Mouse (Mus musculus): ENCODE data around the gene Cdc42ep3.

The Cdc42ep3 gene

DNA sequence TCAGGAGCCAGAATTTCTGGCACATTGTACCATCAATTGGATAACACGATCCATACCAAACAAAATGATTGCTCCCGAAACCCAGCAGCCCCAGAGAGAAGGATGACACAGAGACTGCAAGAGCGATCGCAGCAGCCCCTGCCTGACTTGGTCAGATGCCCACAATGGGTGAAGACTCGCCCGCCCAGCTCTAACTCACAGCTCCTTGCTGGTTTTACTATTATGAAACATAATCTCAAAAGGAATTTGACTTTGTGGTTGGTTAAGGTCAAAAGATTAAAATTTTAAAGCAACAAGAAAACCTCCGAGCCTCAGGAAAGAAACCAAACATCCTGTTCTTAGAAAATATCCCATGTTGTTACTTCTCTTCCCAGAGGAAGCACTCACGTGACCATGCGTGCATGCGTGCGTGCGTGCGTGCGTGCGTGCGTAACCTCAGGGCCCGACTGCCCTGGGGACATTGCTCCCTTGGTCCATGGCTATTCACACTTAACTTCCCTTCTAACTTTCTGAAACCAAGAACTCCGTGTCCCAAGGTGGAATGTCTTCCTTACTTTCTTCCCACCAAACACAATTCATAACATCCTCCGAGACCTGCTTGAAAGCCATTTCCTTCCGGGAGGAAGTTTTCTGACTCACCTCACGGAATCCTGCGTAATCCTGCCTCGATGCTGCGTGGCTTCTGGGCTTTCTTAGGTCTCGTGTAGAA, 9.7 kb downstream of the Cdc42ep3 start:
- intact Hi-C loops (cut with DNase I) = no loop called here

DNA sequence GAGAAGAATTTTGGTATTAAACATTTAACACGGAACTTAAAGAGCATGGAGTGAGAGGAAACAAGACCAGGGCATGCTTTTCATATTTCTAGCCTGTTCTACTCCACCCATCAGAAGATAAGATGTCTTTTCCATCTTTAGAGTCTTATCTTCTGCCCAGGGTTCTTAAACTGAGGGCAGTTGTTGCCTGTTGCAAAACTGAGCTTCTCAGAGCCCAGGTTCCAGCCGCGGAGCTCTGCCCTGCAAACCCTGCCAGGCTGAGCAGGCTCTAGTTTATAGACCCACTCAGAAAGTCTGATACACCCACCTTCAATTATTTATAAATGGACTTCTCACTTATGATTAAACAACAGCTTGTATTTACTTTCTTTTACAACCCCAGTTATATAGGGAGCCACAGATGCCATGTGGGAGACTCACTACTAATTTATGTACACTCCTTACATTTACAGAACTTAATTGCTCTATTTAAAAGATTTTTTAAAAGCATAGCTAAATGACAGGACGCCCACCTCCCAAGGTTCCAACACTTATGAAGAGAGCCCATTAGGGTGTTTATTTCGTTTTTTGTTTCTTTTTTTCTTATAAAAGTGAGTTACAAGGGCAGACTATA, 11.5 kb downstream of the Cdc42ep3 start:
- intact Hi-C loops (cut with DNase I) = no loop called here

DNA sequence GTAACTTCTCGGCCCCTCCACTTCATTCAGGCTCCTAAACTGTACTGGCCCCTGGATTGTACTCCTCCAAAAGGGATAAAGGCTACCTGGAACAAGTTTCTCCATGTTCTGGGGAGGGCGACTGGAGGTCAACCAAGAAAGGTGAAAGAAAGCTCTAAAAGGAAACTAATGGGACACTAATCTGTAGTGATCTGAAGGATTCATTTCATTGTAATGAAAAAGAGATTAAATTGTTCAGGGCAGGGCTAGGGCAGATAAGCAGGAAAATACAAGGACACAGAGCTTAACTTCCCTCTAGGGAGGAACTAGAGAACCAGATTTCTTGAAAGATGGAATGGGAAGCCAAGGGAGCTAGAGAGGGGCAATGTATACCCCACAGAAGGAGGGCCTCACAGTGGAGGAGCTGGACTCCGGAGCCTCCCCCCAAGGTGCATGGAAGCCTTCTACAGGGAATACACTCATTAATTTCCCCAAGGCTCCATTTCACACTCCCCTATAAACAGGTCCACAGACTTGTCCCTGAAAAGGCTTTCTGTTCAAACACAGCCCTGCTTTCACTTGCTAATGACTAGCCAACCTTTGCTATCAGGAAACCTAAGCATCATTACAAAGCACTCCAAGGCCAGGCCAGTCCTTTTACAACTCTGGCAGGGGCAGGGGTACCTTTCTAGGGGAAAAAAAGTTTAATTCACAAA, 12.1 kb downstream of the Cdc42ep3 start:
- intact Hi-C loops (cut with DNase I) = no loop called here

DNA sequence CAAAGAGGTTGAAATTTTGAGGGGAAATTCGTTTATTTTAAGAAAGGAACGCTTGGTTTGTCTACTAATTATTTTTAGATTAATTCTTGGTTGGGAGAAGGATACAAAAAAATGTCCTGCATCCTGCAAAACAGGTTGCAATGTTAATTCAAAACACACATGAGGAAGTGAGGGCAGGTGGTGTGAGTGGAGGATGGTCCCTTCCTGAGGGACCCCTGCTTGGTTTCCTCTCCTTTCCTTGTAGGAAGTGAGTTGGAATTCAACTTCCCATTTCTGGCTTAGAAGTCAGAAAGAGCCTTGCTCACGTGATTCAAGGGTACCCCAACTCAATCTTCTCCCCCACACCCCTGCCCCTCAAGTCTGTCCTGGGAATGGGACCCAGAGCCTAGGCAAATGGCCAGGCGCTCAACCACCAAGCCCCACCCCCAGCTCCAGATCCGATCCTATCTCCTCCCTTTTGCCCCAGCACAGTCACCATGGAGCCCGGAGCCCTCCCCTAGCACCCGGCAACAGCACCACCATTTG, 12.9 kb downstream of the Cdc42ep3 start:
- intact Hi-C loops (cut with DNase I) = no loop called here

DNA sequence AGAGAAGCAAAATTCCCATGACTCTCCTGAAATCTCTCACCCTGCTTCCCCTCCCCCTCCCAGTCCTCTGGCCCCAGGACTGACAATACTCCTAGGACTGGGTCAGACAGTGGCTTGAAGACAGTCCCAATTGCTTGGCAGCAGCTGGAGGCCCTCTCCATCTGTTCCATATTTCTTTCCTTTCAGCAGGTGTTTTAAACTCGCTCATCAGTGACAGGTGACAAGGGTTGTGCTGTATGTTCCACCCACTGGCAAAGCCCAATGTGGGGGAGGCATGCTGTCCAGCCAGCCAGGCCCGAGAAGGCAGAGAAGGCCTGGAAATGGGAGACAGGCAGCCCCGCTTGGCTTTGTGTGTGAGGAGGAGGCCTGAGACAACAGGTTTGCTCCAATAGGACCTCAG, 17.4 kb downstream of the Cdc42ep3 start:
- intact Hi-C loops (cut with DNase I) = no loop called here

DNA sequence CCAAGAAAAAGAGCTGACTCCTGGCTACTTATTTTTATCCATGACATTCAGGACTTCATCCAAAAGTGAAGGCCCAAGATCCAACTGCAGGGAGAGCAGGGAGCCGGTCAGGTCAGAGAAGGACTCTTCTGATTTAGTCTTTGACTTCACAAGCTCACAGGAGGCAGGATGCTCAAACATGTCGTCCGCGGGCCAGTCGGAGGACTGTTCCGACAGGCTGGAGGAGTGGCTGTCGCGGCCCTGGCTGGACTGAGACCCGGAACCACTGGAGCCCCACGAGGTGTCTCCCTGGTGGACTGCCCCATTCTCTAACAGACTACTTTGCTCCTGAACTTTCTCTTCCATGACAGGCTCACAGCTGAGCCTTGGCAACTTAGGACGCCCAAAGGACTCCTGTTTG, 20.2 kb downstream of the Cdc42ep3 start:
- intact Hi-C loops (cut with DNase I) = no loop called here

DNA sequence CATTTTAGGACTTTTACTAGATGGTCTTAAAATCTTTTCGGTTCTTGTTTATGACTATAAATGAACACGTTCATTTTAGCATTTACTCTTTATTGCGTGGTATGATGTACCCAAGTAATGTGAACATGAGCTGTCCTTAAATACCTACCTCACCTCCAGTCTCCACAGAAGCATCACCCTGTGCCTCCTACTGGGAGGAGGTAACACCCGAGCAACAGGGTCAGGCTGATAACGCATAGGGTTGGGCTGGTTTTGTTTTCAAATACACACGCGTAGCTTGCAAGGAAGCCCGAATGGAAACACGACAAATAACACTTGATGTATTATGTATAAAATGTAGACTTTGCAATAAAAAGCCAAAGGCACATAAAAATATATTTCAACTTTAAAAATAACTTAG, 21.2 kb downstream of the Cdc42ep3 start:
- intact Hi-C loops (cut with DNase I) = no loop called here

DNA sequence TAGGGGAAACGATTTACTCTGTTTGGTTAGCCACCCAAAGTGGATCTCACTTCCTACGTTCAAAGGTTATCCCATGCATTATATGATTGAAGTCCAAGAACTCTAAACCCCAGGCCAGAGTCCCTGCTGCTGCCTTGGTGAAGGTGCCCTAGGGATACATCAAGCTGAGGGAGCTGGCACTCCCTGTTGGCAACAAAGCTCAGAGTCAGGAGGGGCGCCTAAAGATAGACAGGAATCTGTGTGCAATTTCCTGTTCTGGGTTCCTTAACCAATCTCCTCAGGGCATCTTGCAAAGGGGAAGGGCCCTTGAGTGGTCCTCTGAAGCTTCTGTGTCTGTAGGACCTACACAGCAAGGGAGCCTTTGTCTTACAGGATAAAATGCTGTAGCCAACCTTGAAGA, 22.0 kb downstream of the Cdc42ep3 start:
- intact Hi-C loops (cut with DNase I) = no loop called here

DNA sequence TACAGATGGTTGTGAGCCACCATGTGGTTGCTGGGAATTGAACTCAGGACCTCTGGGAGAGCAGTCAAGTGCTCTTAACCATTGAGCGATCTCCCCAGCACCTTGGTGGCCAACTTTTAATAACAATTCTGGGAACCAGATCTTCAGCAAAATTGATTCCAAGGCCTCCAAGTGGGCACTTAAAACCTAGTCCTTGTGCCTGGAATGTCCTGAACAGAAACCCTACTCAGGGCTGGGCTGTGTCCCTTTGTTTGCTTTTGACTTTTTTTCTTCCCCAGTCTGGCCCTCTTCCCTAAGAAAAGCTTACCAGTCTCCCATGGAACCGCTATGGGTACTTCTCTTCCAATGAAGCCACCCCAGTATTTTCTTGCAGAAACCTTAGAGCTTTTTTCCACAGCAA, 24.5 kb downstream of the Cdc42ep3 start:
- intact Hi-C loops (cut with DNase I) = no loop called here

DNA sequence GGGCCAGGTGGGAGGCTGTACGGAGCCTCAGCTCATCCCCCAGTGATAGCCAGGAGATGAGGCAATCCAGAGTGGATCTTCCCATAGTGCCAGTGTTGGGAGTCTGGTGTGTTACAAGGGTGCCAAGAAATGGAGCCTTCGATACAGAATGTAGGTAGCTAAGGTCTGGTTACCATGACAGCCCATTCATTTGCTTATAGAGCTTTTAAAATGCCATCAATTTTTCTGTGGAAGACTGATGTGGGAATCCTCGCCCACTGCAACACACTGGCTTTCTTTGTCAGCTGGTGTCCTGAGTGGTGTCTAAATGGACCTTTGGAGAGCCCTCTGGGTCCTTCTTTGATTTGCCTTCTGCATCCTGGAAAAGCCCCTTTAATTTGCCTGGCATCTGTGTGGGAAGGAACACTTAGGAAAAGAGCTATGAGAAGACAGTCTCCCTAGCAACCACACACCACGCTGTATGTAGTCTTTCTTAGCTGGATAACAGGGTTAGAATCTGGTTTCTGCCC, 28.0 kb downstream of the Cdc42ep3 start:
- intact Hi-C loops (cut with DNase I) = no loop called here

DNA sequence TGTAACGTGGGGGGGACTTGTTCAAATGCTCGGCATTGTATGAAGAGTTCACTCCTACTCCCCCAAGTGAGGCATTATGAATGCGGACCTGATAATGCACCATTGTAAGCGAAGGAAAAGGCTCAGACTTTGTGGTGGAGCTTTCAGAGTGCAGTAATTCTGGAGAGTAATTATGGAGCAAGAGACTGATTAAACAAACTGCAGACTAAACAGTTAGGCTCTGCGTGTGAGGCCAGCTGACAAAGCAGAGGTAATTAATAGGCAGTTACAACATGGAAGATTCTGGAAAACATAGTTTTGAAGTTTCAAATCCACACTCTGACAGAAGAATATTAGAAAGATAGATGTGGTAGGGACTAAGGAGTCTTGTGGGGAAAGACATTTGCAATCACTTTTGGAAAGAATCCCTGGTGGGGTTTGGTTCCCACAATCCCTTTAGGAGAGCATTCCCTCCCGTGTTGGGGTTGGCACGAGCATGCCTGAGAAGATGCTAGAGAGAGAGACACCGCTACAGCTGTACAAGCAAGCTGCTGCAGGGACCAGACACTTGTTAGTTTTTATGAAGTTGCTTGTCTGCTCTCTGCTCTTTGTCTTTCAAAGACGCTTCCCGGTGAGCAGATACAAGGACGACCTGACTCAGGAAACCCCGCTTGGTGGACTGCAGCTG, 37.7 kb downstream of the Cdc42ep3 start:
- intact Hi-C loops (cut with DNase I) = no loop called here

DNA sequence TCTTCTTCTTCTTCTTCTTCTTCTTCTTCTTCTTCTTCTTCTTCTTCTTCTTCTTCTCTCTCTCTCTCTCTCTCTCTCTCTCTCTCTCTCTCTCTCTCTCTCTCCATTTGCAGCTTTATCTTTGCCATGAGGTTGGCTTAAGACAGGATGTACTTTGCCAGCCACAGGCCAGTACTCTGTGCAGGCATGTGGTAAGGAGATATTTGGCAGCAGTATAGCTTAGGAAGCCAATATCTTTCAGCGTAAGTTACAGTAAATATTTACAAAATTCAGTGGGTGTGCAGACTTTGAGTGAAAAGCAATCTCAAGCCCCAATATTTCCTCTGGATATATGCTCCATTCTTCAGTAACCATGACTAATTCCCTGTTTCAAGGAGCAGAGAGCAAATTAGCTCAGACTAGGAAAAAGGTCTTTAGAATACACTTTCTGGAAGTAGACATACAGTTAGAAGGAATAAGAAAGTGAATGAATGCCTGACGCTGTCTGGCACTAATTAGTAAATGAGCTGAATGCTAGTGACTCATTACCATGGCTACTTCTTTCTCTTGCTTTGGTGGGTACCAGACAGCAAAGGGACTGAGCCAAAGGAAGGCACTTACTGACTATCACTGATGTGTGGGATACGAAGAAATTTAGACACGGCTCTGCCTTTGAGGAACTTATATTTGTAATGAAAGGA, 39.3 kb downstream of the Cdc42ep3 start:
- intact Hi-C loops (cut with DNase I) = no loop called here

DNA sequence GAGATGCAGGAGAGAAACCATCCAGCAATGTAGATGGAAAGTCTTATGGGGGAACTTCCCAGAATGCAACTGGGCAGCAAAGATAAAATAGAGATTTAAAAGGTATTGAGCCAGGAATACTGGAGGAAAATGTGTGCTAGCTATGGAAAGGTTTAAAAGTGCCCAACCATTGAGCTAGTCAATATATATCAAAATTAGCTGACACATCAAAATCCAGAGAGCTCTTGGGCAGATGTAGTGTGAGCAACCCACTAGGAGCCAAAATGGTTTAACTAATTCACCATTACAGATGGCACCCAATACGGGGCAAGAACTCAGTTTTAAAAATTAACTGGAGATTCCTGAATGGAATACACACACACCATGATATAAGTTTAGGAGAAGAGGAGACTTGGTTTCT, 44.4 kb downstream of the Cdc42ep3 start:
- intact Hi-C loops (cut with DNase I) = no loop called here

DNA sequence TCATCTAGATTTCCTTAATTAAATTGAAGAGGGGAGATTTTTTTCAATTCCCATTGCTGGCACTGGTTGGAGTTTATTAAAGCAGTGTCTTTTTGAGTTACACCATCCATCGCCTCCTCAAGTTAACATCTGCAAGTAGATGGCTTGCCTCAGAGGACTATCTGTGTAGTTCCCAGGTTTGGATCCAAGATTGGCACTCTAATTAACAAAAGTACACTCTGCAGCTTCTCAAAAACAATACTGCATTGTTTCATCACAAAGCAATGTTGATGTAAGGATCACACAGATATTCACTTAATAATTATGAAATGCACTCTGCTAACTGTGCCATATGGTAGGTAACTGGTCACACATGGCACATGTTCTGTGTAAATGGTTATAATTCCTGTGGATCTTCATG, 45.4 kb downstream of the Cdc42ep3 start:
- intact Hi-C loops (cut with DNase I) = no loop called here

DNA sequence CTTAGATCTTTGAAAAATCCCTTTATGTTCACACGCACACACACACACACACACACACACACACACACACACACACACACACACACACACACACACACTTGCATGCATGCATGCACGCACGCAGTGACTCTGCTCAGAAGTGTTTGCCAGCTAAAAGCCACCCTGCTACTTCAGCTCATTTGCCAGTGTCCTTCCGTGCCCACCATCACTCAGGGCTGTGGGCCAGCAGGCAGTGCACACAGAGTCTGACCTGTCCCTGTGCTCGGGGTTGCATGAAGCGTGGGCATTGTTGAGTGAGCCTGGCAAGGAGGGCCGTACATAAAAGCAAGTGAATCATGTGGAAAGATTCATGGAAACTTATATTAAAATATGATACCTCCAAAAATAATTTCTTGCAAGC, 49.2 kb downstream of the Cdc42ep3 start:
- intact Hi-C loops (cut with DNase I) = no loop called here

DNA sequence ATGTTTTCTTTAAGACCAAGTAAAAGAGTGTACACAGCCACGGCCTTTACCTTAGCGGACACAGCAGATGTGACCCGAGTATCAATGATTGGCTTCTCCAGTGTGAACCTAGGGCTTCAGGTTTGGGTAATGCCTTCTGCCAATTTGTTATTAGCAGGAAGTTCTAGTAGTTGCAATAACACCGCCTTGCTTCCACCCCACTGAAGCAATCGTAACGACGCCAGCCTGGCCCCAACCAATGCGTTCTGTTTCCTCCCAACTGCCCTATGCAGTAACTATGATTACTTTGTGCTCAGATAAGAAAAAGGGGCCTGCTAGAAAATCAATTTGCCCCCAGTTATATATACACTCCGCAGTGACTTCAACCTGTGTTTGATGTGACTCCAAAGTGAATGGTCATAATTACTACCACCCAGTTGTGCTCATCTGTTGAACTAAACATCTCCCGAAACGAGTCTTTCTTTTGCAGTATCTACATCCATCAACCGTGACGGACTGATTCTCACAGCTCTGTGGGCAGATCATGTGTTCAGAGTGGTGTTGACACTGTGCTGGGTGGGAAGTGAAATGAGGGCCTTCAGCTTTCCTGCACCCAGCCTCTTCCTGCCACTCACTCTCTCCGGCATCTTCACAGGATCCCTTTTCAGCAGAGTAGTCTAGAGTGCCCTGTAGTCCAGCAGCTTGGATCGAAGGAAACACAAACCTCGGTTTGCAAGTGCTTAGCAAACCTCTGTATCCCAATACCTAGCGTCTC, 51.0 kb downstream of the Cdc42ep3 start:
- intact Hi-C loops (cut with DNase I) = no loop called here

DNA sequence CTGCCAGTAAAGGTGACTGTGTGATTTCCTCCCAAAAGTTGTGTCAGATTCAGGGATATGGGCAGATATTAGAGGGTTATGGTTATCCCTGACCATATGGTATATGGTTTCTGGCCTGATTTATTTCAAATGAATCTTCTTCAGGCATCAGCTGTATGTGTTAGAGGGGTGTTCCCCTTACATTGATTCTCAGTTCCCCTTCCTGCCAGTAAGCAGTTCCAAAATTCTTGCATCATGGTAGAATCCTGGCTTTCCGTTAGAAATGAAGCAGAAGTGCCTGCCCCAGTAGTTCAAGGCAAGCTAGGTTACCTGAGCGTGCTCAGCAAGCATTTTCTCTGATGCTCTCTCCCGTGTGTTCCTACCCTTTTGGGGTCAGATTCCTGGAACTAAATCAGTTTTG, 51.7 kb downstream of the Cdc42ep3 start:
- intact Hi-C loops (cut with DNase I) = no loop called here

DNA sequence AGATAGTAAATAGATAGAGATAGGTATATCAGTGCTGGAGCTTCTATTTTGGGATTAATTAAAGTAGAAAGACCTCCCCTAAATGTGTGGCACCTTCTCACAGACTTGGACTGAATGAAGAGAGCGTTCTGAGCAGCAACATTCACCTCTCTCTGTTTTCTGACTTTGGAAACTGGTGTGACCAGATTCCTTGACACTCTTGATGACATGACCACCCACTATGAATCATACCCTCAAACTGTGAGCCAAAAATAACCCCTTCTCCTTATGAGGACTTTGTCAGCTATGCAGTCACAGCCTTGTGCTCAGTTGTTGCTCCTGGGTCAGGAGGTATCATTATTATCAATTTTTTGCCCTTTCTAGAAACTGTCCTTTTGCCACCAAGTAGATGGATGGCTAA, 55.0 kb downstream of the Cdc42ep3 start:
- intact Hi-C loops (cut with DNase I) = no loop called here

DNA sequence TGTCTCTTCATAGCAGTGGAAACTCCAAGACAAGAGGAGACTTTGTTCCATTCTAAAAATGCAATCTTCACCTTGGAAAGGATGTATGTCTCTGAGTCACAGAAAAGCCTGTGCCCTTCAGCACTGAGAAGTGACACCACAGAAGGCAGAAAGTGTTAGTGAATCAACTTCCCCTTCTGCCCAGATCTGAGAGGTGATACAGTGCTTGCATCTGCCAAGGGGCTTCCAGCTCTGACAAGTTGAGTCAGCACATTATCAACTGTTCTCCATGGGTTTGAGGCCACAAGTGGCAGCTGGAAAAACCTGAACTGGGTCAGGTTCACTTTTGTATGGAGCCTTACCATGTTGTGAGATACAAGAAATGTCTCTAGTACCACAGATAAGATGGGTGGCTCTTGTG, 55.9 kb downstream of the Cdc42ep3 start:
- intact Hi-C loops (cut with DNase I) = no loop called here

DNA sequence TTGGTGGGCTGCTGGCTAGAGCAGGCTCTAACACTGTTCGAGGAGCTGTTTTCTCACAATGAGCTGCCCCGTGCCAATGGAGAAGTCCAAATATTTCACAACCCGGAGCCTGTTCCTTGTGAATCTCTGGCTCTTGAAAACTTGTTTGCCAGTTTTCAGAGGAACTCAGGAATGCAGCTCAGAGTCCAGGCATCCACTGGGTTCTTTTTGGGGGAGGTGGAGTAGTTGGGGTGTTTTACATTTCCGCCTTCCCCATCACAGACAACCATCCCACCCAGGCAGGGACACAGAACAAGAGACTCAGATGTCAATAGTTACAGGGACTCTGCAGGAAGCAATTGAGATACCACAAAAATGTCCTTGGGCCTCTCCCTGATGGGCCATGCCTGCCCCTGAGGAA, 59.0 kb downstream of the Cdc42ep3 start:
- intact Hi-C loops (cut with DNase I) = no loop called here

DNA sequence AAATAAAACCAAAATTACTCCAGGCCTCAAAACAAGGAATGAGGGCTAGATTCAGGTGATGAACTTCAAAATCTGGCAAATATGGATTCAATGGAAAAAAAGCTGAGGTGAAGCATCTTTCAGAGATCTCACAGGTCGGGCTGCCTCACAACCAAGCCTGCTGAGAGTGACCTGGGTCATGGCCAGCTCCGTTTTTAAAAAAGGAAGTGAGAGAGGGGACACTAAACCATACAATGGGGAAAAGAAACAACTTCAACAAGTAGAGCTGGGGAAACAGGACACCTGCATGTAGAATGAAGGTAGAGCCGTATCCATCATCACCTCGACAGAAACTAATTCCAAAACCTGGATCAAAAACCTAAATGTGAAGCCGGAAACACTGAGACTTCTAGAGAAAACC, 63.2 kb downstream of the Cdc42ep3 start:
- intact Hi-C loops (cut with DNase I) = no loop called here
